Mouse (Mus musculus): ENCODE measurements around the gene Cish.

The Cish gene

GRCm38 (mm10) chr9:107278527-107279377 is 17.1 kb upstream of the Cish start:
- DNase-seq, result peak; percentile 61 to 80

- DNase-seq, result peak in 1 of 2 experiments; percentile 55
Measured at GRCm38 (mm10) chr9:107279378-107280321, 16.2 kb upstream of the Cish start.

GRCm38 (mm10) chr9:107280322-107281027 is 15.4 kb upstream of the Cish start:
- peak in 1 of 2 experiments; percentile 45 for DNase-seq

GRCm38 (mm10) chr9:107281241-107281987 is 14.4 kb upstream of the Cish start:
- peak in 1 of 2 experiments; percentile 46 for DNase-seq

GRCm38 (mm10) chr9:107282951-107283350 is 12.9 kb upstream of the Cish start:
- DNase-seq, result no peak

GRCm38 (mm10) chr9:107285009-107285408 is 10.8 kb upstream of the Cish start:
- DNase-seq, result peak; percentile 53 to 67

GRCm38 (mm10) chr9:107287294-107287693 is 8.5 kb upstream of the Cish start:
- DNase-seq, result no peak

- DNase-seq, result no peak
Measured at GRCm38 (mm10) chr9:107288105-107288650, 7.6 kb upstream of the Cish start.

GRCm38 (mm10) chr9:107288711-107289110 is 7.1 kb upstream of the Cish start:
- DNase-seq, result peak; percentile 81 to 87

- DNase-seq, result peak; percentile 94 to 96
Measured at GRCm38 (mm10) chr9:107289211-107290076, 6.4 kb upstream of the Cish start, which contains the start of gene Mapkapk3. TSS of gene Mapkapk3 (minus strand) at chr9:107289877.

- peak; percentile 82 to 83 for DNase-seq
Measured at GRCm38 (mm10) chr9:107290897-107291296, 4.9 kb upstream of the Cish start.

GRCm38 (mm10) chr9:107294249-107294648 is 1.6 kb upstream of the Cish start:
- peak; percentile 85 to 89 for DNase-seq

- DNase-seq, result peak in 1 of 2 experiments; percentile 75
Measured at GRCm38 (mm10) chr9:107295616-107296015, 210 bp upstream of the Cish start.

- peak in 1 of 2 experiments; percentile 66 for DNase-seq
Measured at GRCm38 (mm10) chr9:107296041-107296440, 215 bp downstream of the Cish start.

- DNase-seq, result peak; percentile 97
Measured at GRCm38 (mm10) chr9:107296501-107296965, 707 bp downstream of the Cish start.

GRCm38 (mm10) chr9:107297059-107297458 is 1.2 kb downstream of the Cish start:
- peak; percentile 58 to 59 for DNase-seq

- peak in 1 of 2 experiments; percentile 39 for DNase-seq
Measured at GRCm38 (mm10) chr9:107297658-107298057, 1.8 kb downstream of the Cish start.

- peak; percentile 86 to 88 for DNase-seq
Measured at GRCm38 (mm10) chr9:107298059-107298780, 2.4 kb downstream of the Cish start.

GRCm38 (mm10) chr9:107298876-107299275 is 3.0 kb downstream of the Cish start:
- DNase-seq, result no peak

- DNase-seq, result no peak
Measured at GRCm38 (mm10) chr9:107299783-107300182, 4.0 kb downstream of the Cish start.
